Mouse (Mus musculus) ES-Bruce4 (cell line): ENCODE measurements around the gene Bcl2.

Source experiments
- CTCF ChIP-seq: IDR thresholded peaks from one replicate; pipeline ENCODE4 v1.8.1; 2011; ENCODE audit warnings: low read depth, low read length
- POLR2A ChIP-seq: IDR thresholded peaks from one replicate; pipeline ENCODE4 v1.8.1; 2011; ENCODE audit warnings: low read length; ENCODE audit not compliant: insufficient read depth

- TF ChIP-seq POLR2A, result no peak
- TF ChIP-seq CTCF, result no peak
Measured at GRCm38 (mm10) chr1:106507556-106507955, 206.5 kb downstream of the Bcl2 start.
